Mouse (Mus musculus) brown adipose tissue, adult 24 weeks (tissue): Measurements from ENCODE around the gene Rab15. TPM values are rescaled to one million over a fixed set of nuclear protein-coding genes. Genes with fewer than 3 reads are reported as not detected.
"Not testable (repeated sequence)": the region's sequence is repeated elsewhere in the genome, so short reads cannot be mapped to it uniquely, and the experiment has no call there.

ENCODE experiments used
- H3K27ac ChIP-seq: fragments of 200-500 bp; replicated peaks from 2 replicates; pipeline ENCODE4 v1.5.1; 2012; ENCODE audit warnings: low read depth, mild to moderate bottlenecking, low read length
- H3K4me1 ChIP-seq: fragments of 200-500 bp; 2 replicates; pipeline ENCODE4 v1.6.1; 2012; ENCODE audit warnings: low read length, mixed read lengths; ENCODE audit not compliant: control insufficient read depth, insufficient read depth, insufficient read length
- H3K4me3 ChIP-seq: fragments of 200-500 bp; 2 replicates; pipeline ENCODE4 v1.5.1; 2012; ENCODE audit warnings: low read depth, mild to moderate bottlenecking, low read length, moderate library complexity; ENCODE audit not compliant: insufficient read depth
- polyA plus RNA-seq: library from polyadenylated mRNA; stranded (reverse); fragments of >200 nt; gene quantifications from 2 replicates; pipeline ENCODE4 v1.2.4, GENCODE M21; 2012; ENCODE audit not compliant: missing spikeins, insufficient read depth, insufficient read length

The Rab15 gene
- polyA plus RNA-seq, 1 experiment, result not detected

DNA sequence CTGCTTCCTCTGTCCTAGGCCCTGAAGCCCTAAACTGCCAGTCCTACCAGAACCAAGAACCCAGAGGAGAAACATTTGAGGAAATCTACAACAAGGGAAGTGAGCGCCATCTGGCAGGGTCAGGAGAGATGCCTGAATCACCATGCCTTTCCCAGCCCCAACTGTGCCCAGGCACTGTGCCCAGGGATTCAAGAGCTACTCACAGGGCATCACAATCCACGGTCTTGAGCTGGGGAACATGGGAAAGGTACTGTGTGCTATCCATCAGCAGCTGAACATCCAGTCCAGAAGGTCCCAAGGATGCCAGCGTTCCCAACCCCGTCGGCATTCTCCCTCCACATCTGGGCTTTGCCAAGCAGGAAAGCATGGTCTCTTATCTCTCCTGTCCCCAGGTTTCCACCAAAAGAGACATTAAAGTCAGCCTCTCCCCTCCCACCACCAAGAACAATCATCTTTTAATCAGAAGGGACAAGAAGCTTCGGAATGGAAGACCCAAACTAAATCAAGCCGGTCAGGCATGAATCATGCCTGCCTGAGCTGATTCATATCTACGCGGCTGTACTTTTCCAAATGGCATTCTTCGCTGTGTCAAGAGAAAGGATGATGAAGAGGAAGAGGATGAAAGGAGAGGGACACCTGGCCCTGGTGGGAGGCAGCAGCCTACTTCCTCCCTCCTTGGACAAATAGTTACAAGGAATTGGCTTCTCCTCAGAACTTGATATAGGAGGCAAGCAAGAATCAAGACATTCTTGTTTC is 17.5 kb downstream of the Rab15 start:
- Histone ChIP-seq H3K4me3 (no peak overlapping the region), H3K4me1 (no peaks in the 10 kb centered on the region), H3K27ac (no peak overlapping the region)

- Histone ChIP-seq H3K4me3 (no peak overlapping the region), H3K27ac (no peak overlapping the region), H3K4me1 (no peaks in the 10 kb centered on the region)
Measured at GRCm38 (mm10) chr12:76803700-76804252, 18.9 kb downstream of the Rab15 start.

DNA sequence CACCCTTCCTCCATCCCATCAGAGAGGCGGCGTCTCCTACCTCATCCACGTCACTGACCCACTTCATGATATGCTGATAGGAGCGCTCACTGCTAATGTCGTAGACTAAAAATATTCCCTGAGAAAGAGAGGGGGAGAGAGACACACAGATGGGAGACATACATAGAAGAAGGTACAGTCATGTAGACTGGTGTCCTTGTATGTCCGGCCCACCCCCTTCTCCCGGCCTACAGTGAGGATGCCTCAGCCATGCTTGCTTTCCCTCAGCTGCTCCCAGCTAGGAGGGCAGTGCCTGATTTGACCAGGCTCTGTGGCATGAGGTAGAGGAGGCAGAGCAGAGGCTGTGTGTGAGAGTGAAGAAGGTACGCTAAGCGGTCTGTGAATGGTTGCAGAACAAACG is 19.7 kb downstream of the Rab15 start:
- no peak overlapping the region for H3K27ac ChIP-seq
- no peak overlapping the region for H3K4me3 ChIP-seq
- H3K4me1 ChIP-seq, result no peaks in the 10 kb centered on the region

DNA sequence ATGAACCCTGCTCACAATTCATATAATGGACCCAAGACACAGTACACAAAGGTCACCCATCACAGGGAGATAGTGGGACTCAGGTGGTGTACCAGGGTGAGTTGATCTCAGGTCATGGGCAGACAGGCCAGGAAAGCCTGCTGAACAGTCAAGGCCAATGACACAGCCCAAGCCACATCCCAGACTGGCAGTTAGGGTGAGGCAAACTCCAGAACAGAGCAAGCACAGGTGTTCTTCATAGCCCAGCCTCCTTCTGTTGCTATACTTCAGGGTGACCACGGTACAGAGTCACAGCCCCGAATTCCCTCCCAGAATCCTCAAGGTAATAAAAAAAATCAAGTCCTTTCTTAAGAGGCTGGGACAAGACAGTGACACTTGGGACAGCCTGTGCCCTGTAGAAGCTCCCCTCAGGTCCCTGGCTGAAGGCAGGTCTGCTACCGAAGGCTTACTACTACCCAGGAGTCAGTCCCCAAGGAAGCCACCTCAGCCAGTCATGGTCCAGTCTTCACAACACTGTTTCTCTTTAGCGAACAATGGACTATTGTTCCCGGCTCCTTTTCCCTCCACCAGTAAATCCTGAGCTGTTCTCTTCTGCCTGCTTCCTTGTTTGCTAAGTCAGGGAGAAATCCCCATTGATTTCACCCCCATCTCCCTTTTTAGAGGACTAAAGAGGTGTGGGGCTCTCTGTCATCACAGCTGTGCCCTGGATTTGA is 24.5 kb downstream of the Rab15 start:
- H3K27ac ChIP-seq, result no peak overlapping the region
- no peaks in the 10 kb centered on the region for H3K4me1 ChIP-seq
- H3K4me3 ChIP-seq, result no peak overlapping the region

- Histone ChIP-seq H3K4me3 (no peak overlapping the region), H3K27ac (no peak overlapping the region), H3K4me1 (no peaks in the 10 kb centered on the region)
Measured at GRCm38 (mm10) chr12:76796938-76797539, 25.7 kb downstream of the Rab15 start.

- Histone ChIP-seq H3K27ac (no peak within 1 kb of the TSS), H3K4me1 (no peaks in the 10 kb centered on the region), H3K4me3 (no peak within 1 kb of the TSS)
Measured at GRCm38 (mm10) chr12:76795350-76795749, 27.4 kb downstream of the Rab15 start, which contains the start of gene Gpx2. Gene Gpx2, minus strand, starts transcription at chr12:76795554.

- not testable (repeated sequence) for H3K4me1 ChIP-seq, H3K27ac ChIP-seq
Measured at GRCm38 (mm10) chr12:76792540-76792939, 30.2 kb downstream of the Rab15 start.

GRCm38 (mm10) chr12:76790446-76791084 is 32.1 kb downstream of the Rab15 start:
- no peak overlapping the region for H3K27ac ChIP-seq
- no peaks in the 10 kb centered on the region for H3K4me1 ChIP-seq
- no peak overlapping the region for H3K4me3 ChIP-seq

More at GRCm38 (mm10) chr12:76792540-76792939, 30.2 kb downstream of the Rab15 start:
- not testable (repeated sequence) for H3K4me3 ChIP-seq

- Histone ChIP-seq H3K4me1 (no peaks in the 10 kb centered on the region), H3K4me3 (no peak overlapping the region), H3K27ac (no peak overlapping the region)
Measured at GRCm38 (mm10) chr12:76784056-76784619, 38.6 kb downstream of the Rab15 start.

GRCm38 (mm10) chr12:76780639-76781468 is 41.9 kb downstream of the Rab15 start:
- H3K4me1 ChIP-seq, result no peaks in the 10 kb centered on the region
- H3K4me3 ChIP-seq, result no peak overlapping the region
- H3K27ac ChIP-seq, result no peak overlapping the region

DNA sequence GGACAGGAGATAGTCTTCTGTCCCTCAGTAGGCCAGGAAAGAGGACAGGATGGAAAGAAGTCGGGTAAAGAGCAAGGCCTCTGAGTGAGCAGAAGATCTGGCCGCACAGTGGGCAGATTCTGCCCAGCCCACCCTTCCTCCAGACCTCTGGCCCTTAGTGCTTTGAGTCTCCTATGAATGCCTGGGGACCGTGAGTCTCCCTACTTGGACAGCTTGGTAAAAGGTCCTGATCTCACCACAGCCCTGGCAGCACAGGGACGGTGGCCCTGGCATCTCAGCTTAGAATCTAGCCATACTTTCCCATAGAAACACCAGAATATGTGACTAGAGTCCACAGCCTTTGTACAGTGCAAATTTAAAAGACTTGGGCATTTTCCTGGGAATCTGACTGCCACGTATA is 42.8 kb downstream of the Rab15 start:
- H3K4me3 ChIP-seq, result no peak overlapping the region
- no peak overlapping the region for H3K27ac ChIP-seq
- peaks cover 3% of the 10 kb centered on the region; the same call in 1 of the 2 replicates for H3K4me1 ChIP-seq

DNA sequence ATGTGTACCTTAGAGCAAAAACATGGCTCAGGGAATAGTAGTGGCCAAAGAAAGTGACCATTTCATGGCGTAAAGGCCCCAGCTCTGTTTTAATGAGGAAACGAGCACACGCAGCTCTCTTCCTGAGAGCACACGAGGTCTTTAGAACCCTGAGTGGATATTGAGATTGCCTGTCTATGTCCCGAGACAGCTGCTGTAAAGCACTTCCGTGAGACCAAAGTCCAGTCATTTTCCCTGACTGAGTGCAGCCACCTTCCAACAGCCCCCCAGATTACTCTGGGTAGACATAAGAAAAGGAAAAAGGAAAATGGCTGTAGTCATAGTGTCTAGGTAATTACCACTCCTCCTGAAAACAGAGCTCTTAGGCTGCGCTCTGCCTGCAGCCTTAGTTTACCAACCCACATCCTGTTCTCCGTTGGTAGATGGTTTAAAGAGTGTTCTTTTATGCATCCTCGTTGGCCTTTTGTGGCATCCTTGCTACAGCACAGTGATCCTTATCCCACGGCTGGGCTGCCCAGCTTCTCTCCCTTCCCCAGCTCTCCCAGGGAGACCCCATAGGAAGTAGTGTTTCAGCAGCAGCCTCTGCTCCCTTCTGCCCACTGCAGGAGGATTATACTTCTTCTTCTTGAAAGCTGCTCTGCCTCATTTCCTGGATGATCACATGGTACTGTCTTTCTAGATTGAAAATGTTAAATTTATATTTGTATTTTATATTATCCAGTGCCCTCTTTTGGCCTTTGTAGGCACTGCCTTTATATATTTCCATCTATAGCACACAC is 44.2 kb downstream of the Rab15 start:
- H3K27ac ChIP-seq, result no peak overlapping the region
- H3K4me1 ChIP-seq, result peaks cover 6% of the 10 kb centered on the region
- no peak overlapping the region for H3K4me3 ChIP-seq

DNA sequence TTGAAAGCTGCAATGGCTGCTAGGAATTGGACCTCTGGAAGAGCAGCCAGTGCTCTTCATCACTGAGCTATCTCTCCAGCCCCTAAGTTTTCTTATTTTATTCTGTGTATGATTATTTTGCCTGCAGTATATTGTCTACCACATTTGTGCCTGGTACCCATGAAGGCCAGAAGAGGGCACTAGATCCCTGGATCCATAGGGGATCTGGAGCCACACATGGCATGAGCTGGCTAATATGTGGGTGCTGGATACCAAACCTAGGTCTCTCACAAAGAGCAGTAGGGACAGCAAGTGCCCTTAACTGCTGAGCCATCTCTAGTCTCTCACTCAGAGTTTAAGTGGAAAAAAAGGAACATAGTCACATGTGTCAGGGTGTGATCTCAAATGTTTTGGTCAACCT is 44.9 kb downstream of the Rab15 start:
- Histone ChIP-seq H3K4me1 (peaks cover 6% of the 10 kb centered on the region), H3K27ac (no peak overlapping the region), H3K4me3 (no peak overlapping the region)
